Mouse (Mus musculus) B cell, adult 2 months (primary cell): ENCODE data around the gene Il24.
A peak's percentile ranks its signal among the peaks of the same experiment; 100 is the strongest.

Experiments
- DNase-seq, 2 experiments: peaks; one replicate each; pipeline ENCODE4 v3.0.0; 2022

Il24 gene

GRCm38 (mm10) chr1:130849530-130850214 is 37.6 kb downstream of the Il24 start:
- no peak for DNase-seq

GRCm38 (mm10) chr1:130844516-130844915 is 42.7 kb downstream of the Il24 start:
- DNase-seq: no peak

DNA sequence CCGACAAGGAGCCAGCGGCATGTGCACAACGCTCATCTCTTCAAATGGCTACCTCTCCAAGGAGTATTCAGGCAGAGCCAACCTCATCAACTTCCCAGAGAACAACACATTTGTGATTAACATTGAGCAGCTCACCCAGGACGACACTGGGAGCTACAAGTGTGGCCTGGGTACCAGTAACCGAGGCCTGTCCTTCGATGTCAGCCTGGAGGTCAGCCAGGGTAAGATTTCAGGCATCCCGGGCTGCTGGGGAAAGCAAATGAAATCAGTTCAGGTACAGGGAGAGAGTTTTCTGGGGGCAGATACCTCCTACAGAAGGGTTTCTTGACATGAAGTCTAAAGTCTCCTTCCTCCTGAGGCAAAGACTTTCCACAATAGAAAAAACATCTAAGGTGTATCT is 45.6 kb downstream of the Il24 start:
- DNase-seq: no peak

- DNase-seq: no peak
Measured at GRCm38 (mm10) chr1:130840599-130841379, 46.5 kb downstream of the Il24 start.

- DNase-seq: peak; percentile 84 to 87
Measured at GRCm38 (mm10) chr1:130838288-130838687, 49.0 kb downstream of the Il24 start.

DNA sequence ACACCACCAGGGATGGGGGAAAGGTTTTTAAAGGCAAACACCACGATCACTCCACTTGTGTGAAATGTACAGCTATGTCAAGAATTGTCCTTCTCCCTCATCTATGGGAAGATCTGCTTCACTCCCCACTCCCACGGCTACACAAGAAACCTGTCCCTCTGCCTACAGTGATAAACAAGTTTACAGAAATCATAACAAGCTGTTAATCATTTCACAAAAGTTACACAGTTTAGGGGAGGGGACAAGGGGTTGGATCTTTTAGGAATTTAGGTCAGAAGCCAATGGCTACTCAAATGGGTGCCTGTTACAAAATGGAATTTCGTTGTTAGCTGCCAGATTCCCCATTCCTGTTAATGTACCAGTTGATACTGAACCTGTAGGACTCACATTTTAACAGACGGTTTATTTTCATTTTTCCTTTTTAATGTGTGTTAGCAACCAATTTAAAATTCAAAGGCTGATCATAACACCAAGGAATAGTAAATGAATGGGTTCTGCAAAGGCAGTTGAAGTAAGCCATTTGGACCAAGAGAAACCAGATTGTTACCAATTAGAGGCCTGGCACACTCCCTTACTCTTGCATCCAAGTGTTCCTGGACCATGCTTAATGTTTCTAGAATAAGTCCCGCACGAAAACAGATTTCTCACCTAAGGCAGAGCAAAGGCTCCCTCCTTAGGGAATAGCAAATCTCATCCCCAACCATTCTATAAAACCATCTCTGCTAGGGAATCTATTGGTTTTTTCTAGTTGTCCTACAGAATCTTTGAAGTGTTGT is 51.9 kb downstream of the Il24 start:
- no peak for DNase-seq

DNA sequence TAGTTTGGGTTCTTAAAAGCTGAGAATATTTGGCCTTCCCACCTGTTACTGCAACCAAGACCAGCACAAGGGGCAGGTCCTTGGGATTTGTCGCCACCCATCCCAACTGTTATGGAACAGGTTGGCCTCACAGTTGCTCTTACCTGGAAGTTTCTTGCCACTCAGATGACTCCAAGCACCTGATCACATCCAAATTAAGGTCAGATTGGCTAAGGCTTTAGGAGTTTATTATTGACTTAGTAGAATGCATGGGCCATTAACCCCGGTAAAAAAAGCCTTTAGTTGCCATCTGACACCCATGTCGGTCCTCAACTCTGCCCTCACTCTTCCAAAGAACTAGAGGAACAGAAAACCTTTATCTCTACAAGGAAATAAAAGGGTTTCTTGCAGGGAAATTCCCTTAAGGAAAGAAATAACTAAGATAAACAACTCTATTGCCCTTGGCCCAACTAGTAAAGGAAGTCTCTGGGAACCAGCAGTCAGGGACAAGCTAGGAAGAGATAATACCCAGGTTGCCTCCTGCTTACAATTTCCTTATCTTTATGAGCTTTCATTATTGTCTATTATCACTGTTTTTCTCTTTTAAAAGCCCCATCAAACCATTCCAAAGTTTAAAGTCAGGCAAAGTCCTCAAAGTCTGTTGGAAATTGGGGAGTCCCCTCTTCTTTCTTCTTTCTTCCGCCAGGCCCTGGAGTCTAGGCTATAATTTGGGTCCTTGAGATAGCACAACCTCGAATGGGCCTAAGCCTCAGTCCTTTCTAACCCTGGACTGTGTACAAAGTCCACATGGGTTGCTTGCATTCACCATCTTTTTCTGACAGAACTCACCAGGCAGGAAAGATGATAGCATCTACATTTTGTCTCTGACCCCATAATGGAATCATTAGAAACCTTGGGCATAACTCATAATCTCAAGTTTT is 54.8 kb downstream of the Il24 start:
- DNase-seq: no peak
